Mouse (Mus musculus): Measurements from ENCODE around the gene Gm128.

DNA sequence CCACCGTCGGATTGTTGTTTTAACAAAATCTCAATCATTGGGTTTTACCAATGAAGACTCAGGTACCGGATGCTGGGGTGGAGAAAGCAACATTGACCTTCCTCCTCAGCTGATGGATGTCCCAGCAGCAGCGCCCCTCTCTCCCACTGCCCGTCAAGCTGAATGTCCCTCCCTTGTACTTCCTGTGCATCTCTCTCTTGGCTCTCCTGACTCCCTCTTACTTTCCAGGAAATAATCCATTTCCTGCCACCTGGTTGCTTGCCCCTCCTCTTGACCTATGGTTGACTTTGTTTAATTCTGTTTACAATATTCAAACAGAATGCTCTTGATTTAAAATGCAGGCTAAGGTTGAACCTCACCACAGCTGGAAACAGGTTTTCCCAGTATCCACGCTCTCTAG is 48.8 kb upstream of the Gm128 start:
- TF ChIP-seq GATA1 (IDR thresholded peaks at IDR 0.05; ENCODE audit: borderline replicate concordance, low read length) = no peak
- no peak for TF ChIP-seq CTCF (IDR thresholded peaks at IDR 0.05; ENCODE audit: low read depth, low read length)
